Mouse (Mus musculus) brain, adult 2 months (tissue): ENCODE measurements at regions not wholly inside any gene's neighbourhood (a gene's known extent, or its start where the extent isn't known, plus 50 kb on each side); places are given as distances from the start of the nearest gene placed in this dataset.

Source experiments
- DNase-seq: peaks from one replicate; pipeline ENCODE4 v3.0.0; 2011; ENCODE audit warnings: low read depth, low spot score

GRCm38 (mm10) chr10:102705848-102706247 is 193.8 kb downstream of the Rassf9 start:
- DNase-seq: no peak

GRCm38 (mm10) chr10:102694810-102695209 is 182.8 kb downstream of the Rassf9 start:
- no peak for DNase-seq

- DNase-seq: no peak
Measured at GRCm38 (mm10) chr10:102689966-102690365, 177.9 kb downstream of the Rassf9 start.

GRCm38 (mm10) chr10:102686667-102687397 is 174.8 kb downstream of the Rassf9 start:
- peak; percentile 43 for DNase-seq

GRCm38 (mm10) chr10:102685833-102686434 is 173.9 kb downstream of the Rassf9 start:
- no peak for DNase-seq

GRCm38 (mm10) chr10:102667359-102667758 is 155.3 kb downstream of the Rassf9 start:
- DNase-seq: no peak

GRCm38 (mm10) chr10:102659683-102660082 is 147.7 kb downstream of the Rassf9 start:
- no peak for DNase-seq

GRCm38 (mm10) chr10:102636507-102636906 is 124.5 kb downstream of the Rassf9 start:
- DNase-seq: no peak

- peak; percentile 10 for DNase-seq
Measured at GRCm38 (mm10) chr10:102633438-102633837, 121.4 kb downstream of the Rassf9 start.

GRCm38 (mm10) chr10:102628609-102629008 is 116.6 kb downstream of the Rassf9 start:
- DNase-seq: no peak

GRCm38 (mm10) chr10:102623895-102624294 is 111.9 kb downstream of the Rassf9 start:
- no peak for DNase-seq

- peak; percentile 53 for DNase-seq
Measured at GRCm38 (mm10) chr10:102622583-102623008, 110.6 kb downstream of the Rassf9 start.

GRCm38 (mm10) chr10:102618711-102619110 is 106.7 kb downstream of the Rassf9 start:
- no peak for DNase-seq

GRCm38 (mm10) chr10:102615962-102616595 is 104.1 kb downstream of the Rassf9 start:
- DNase-seq: no peak
